Mouse (Mus musculus) kidney, postnatal 14 days (tissue): ENCODE measurements at regions not wholly inside any gene's neighbourhood (a gene's known extent, or its start where the extent isn't known, plus 50 kb on each side); places are given as distances from the start of the nearest gene placed in this dataset.
A peak's percentile ranks its signal among the peaks of the same experiment; 100 is the strongest.
"Not testable (repeated sequence)": the region's sequence is repeated elsewhere in the genome, so short reads cannot be mapped to it uniquely, and the experiment has no call there.

Experiments
- DNase-seq: peaks from one replicate; pipeline ENCODE4 v3.0.0; 2022; ENCODE audit warnings: mixed read lengths

GRCm38 (mm10) chr16:49430296-49430695, 268.7 kb upstream of the Ift57 start:
- no peak for DNase-seq

GRCm38 (mm10) chr16:49431902-49432301, 267.1 kb upstream of the Ift57 start:
- no peak for DNase-seq

GRCm38 (mm10) chr16:49441225-49441624, 257.8 kb upstream of the Ift57 start:
- DNase-seq, result no peak

- not testable (repeated sequence) for DNase-seq
Observed at GRCm38 (mm10) chr16:49447356-49447755, 251.7 kb upstream of the Ift57 start.

GRCm38 (mm10) chr16:49493881-49494280, 205.2 kb upstream of the Ift57 start:
- DNase-seq, result no peak

- no peak for DNase-seq
Observed at GRCm38 (mm10) chr16:49497521-49498010, 201.5 kb upstream of the Ift57 start.

GRCm38 (mm10) chr16:49500818-49501217, 198.2 kb upstream of the Ift57 start:
- DNase-seq, result peak; percentile 42

- peak; percentile 24 for DNase-seq
Observed at GRCm38 (mm10) chr16:49503897-49504413, 195.1 kb upstream of the Ift57 start.

GRCm38 (mm10) chr16:49504669-49505068, 194.4 kb upstream of the Ift57 start:
- DNase-seq, result no peak

GRCm38 (mm10) chr16:49505271-49505670, 193.8 kb upstream of the Ift57 start:
- no peak for DNase-seq

GRCm38 (mm10) chr16:49518844-49519243, 180.2 kb upstream of the Ift57 start:
- no peak for DNase-seq

GRCm38 (mm10) chr16:49520411-49520810, 178.6 kb upstream of the Ift57 start:
- DNase-seq, result no peak

GRCm38 (mm10) chr16:49521685-49522084, 177.3 kb upstream of the Ift57 start:
- DNase-seq, result no peak

GRCm38 (mm10) chr16:49522576-49522975, 176.5 kb upstream of the Ift57 start:
- no peak for DNase-seq

GRCm38 (mm10) chr16:49528618-49529017, 170.4 kb upstream of the Ift57 start:
- DNase-seq, result not testable (repeated sequence)

GRCm38 (mm10) chr16:49529060-49529459, 170.0 kb upstream of the Ift57 start:
- peak; percentile 11 for DNase-seq

GRCm38 (mm10) chr16:49530051-49530450, 169.0 kb upstream of the Ift57 start:
- DNase-seq, result no peak

- no peak for DNase-seq
Observed at GRCm38 (mm10) chr16:49532071-49532686, 166.9 kb upstream of the Ift57 start.

GRCm38 (mm10) chr16:49533498-49533998, 165.5 kb upstream of the Ift57 start:
- peak; percentile 10 for DNase-seq

GRCm38 (mm10) chr16:49550231-49550630, 148.8 kb upstream of the Ift57 start:
- no peak for DNase-seq

- no peak for DNase-seq
Observed at GRCm38 (mm10) chr16:49570031-49570430, 129.0 kb upstream of the Ift57 start.

- DNase-seq, result peak; percentile 1
Observed at GRCm38 (mm10) chr16:49572485-49573170, 126.4 kb upstream of the Ift57 start.

- no peak for DNase-seq
Observed at GRCm38 (mm10) chr16:49573171-49573517, 125.9 kb upstream of the Ift57 start.

- DNase-seq, result no peak
Observed at GRCm38 (mm10) chr16:49578976-49579375, 120.1 kb upstream of the Ift57 start.
